Mouse (Mus musculus): Measurements from ENCODE around the gene Tpx2. TPM values are rescaled to one million over a fixed set of nuclear protein-coding genes. Genes with fewer than 3 reads are reported as not detected.

The Tpx2 gene
- polyA plus RNA-seq, 1 experiment = 26.3 TPM

DNA sequence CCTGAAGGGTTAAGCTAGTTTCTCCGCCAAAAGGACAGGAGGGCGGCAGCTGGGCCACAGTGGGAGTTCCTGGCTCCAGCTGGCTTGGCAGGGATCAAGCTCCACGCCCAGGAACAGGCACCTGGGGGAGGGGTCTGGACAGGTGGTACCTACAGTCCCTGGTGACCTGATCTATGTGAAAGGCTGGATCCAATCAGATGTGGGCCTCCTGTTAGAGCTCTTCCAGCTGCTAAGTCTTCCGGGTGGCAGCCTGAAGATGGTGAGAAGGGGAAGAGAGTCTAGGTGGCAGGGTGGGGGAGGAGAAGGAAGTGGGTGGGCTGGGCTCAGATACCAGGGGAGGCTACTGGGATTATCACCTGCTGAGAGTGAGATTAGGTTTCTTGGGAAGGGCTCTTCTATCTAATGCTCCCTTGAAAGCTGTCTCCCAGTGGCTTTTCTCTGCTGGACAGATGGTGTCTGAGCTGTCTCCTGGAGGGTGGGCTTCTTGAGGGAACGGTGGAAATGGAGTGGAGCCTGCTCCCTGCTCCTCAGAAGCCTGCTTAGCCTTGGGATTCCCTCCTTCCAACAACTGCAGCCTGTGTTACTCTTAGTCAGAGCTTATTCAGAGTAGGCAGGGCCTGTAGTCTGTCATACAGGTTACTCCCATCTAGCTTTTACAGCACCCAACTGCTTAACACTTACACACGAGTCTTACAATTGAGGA lies 43.2 kb upstream of the Tpx2 start:
- TF ChIP-seq USF1 (IDR thresholded peaks at IDR 0.05; ENCODE audit: low read depth) = no peak
- TF ChIP-seq SRF (IDR thresholded peaks at IDR 0.05; ENCODE audit: control insufficient read depth, insufficient read length, low read depth) = no peak
- TF ChIP-seq MYOD1 (IDR thresholded peaks at IDR 0.05; ENCODE audit: control insufficient read depth in 1 of 3, insufficient read length in 2 of 3, low read depth in 2 of 3) = peak; percentile 6 to 98 (median 83)
- peak; percentile 79 for TF ChIP-seq TCF3 (IDR thresholded peaks at IDR 0.05; ENCODE audit: insufficient read length, low read depth)
- TF ChIP-seq TCF12 (IDR thresholded peaks at IDR 0.05; ENCODE audit: insufficient read depth, poor library complexity, severe bottlenecking) = peak; percentile 49
- TF ChIP-seq MYOG (IDR thresholded peaks at IDR 0.05; ENCODE audit: control insufficient read depth in 1 of 3, insufficient read depth in 1 of 3, insufficient read length in 2 of 3, low read depth in 2 of 3) = peak; percentile 74 to 99 (median 86)
- peak overlapping the region; percentile 54 for H3K4me2 ChIP-seq (ENCODE audit: low read depth)
- H3K4me3 ChIP-seq = no peak overlapping the region

DNA sequence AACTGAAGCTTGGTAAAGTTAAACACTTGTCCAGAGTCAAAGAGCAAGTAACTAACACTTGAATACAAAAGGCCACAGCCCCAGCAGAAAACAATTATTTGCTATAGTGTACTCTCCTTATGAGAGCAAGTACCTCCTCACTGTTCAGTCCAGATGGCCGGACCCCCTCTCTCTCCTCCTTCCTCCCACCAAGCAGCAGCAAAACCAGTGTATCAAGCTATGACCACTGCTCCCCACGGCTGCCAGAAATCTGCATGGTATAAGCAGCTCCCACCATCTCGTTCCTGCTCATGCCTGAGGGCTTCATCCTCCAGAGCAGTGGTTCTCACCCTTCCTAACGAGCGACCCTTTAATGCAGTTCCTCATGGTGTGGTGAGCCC lies 42.7 kb upstream of the Tpx2 start:
- H3ac ChIP-seq (ENCODE audit: control insufficient read depth, insufficient read length) = no peak overlapping the region
- peaks cover 82% of the 10 kb centered on the region for H3K79me2 ChIP-seq (ENCODE audit: control insufficient read depth, insufficient read depth)
- peak overlapping the region; percentile 54 for H3K4me2 ChIP-seq (ENCODE audit: low read depth)
- peaks cover 4% of the 10 kb centered on the region for H3K36me3 ChIP-seq (ENCODE audit: control insufficient read depth, insufficient read depth)
- no peak overlapping the region for H3K4me3 ChIP-seq
- H3K27me3 ChIP-seq (ENCODE audit: control insufficient read depth, insufficient read depth, insufficient read length) = no peaks in the 10 kb centered on the region
- TF ChIP-seq TCF12 (IDR thresholded peaks at IDR 0.05; ENCODE audit: insufficient read depth, poor library complexity, severe bottlenecking) (no peak), POLR2A (IDR thresholded peaks at IDR 0.05; ENCODE audit: insufficient read length, low read depth) (no peak), TCF3 (IDR thresholded peaks at IDR 0.05; ENCODE audit: insufficient read length, low read depth) (no peak), MAX (IDR thresholded peaks at IDR 0.05; ENCODE audit: low read depth) (no peak), CEBPB (IDR thresholded peaks at IDR 0.05; ENCODE audit: insufficient read depth, poor library complexity, severe bottlenecking) (no peak), MYOG (IDR thresholded peaks at IDR 0.05; ENCODE audit: control insufficient read depth in 1 of 3, insufficient read depth in 1 of 3, insufficient read length in 2 of 3, low read depth in 2 of 3) (no peak), USF1 (IDR thresholded peaks at IDR 0.05; ENCODE audit: low read depth) (no peak), E2F4 (IDR thresholded peaks at IDR 0.05; ENCODE audit: insufficient read depth) (no peak), MYOD1 (IDR thresholded peaks at IDR 0.05; ENCODE audit: control insufficient read depth in 1 of 3, insufficient read length in 2 of 3, low read depth in 2 of 3) (no peak), POLR2AphosphoS2 (IDR thresholded peaks at IDR 0.05; ENCODE audit: insufficient read length, low read depth) (no peak)

More for the DNA sequence above, 43.2 kb upstream of the Tpx2 start:
- peaks cover 82% of the 10 kb centered on the region for H3K79me2 ChIP-seq (ENCODE audit: control insufficient read depth, insufficient read depth)
- H3K36me3 ChIP-seq (ENCODE audit: control insufficient read depth, insufficient read depth) = peaks cover 4% of the 10 kb centered on the region
- no peaks in the 10 kb centered on the region for H3K27me3 ChIP-seq (ENCODE audit: control insufficient read depth, insufficient read depth, insufficient read length)
- H3ac ChIP-seq (ENCODE audit: control insufficient read depth, insufficient read length) = no peak overlapping the region

DNA sequence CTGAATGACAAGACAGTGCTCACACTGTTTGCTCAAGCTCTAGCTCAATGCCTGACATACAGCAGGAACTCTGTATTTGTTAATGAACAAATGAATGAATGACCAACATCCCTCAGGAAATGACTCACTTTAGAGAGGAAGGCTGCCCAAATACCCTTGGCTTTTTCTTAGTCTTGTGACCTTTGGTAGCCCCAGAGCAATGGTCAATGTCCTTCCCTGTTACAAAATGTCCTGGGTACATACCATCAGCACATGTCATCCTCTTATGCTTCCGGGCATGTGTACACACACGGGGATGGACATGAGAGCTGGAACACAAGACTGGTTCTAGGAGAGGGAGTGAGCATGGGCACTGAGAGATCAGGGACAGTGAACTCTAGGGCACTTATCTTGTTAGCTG lies 41.7 kb upstream of the Tpx2 start:
- Histone ChIP-seq H3ac (ENCODE audit: control insufficient read depth, insufficient read length) (no peak overlapping the region), H3K27me3 (ENCODE audit: control insufficient read depth, insufficient read depth, insufficient read length) (no peaks in the 10 kb centered on the region), H3K4me2 (ENCODE audit: low read depth) (peak overlapping the region; percentile 54), H3K79me2 (ENCODE audit: control insufficient read depth, insufficient read depth) (peaks cover 73% of the 10 kb centered on the region), H3K36me3 (ENCODE audit: control insufficient read depth, insufficient read depth) (peaks cover 4% of the 10 kb centered on the region), H3K4me3 (no peak overlapping the region)
- no peak for TF ChIP-seq SRF (IDR thresholded peaks at IDR 0.05; ENCODE audit: control insufficient read depth, insufficient read length, low read depth)
- no peak for TF ChIP-seq TCF3 (IDR thresholded peaks at IDR 0.05; ENCODE audit: insufficient read length, low read depth)
- TF ChIP-seq E2F4 (IDR thresholded peaks at IDR 0.05; ENCODE audit: insufficient read depth) = no peak
- TF ChIP-seq MYOD1 (IDR thresholded peaks at IDR 0.05; ENCODE audit: control insufficient read depth in 1 of 3, insufficient read length in 2 of 3, low read depth in 2 of 3) = peak in 1 of 3 experiments; percentile 1
- TF ChIP-seq CEBPB (IDR thresholded peaks at IDR 0.05; ENCODE audit: insufficient read depth, poor library complexity, severe bottlenecking) = 0 out of 2 replicates have a peak, but pooled peaks have one; percentile 44
- no peak for TF ChIP-seq POLR2AphosphoS2 (IDR thresholded peaks at IDR 0.05; ENCODE audit: insufficient read length, low read depth)

DNA sequence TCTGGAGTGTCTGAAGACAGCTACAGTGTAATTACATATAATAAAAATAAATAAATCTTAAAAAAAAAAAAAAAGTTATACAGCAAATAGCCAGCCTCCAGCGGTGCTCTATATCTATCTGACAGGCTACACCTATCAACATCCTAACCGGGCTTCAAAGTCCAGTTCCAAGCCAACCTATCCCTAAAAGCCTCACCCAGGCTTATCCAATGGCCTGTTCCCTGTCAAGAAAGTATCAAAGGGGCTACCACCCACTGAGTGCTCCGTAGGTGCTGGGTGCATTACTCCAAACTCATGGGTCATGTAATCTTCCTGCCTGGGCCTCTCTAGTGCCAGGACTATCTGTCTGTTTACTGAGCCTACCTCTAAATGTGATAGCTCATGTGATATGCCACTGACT lies 39.6 kb upstream of the Tpx2 start:
- no peaks in the 10 kb centered on the region for H3K27me3 ChIP-seq (ENCODE audit: control insufficient read depth, insufficient read depth, insufficient read length)
- peaks cover 4% of the 10 kb centered on the region for H3K36me3 ChIP-seq (ENCODE audit: control insufficient read depth, insufficient read depth)
- no peak overlapping the region for H3ac ChIP-seq (ENCODE audit: control insufficient read depth, insufficient read length)
- no peak overlapping the region for H3K4me3 ChIP-seq
- no peak overlapping the region for H3K4me2 ChIP-seq (ENCODE audit: low read depth)
- TF ChIP-seq TCF3 (IDR thresholded peaks at IDR 0.05; ENCODE audit: insufficient read length, low read depth) = no peak
- no peak for TF ChIP-seq CEBPB (IDR thresholded peaks at IDR 0.05; ENCODE audit: insufficient read depth, poor library complexity, severe bottlenecking)
- no peak for TF ChIP-seq MAX (IDR thresholded peaks at IDR 0.05; ENCODE audit: low read depth)
- TF ChIP-seq MYOD1 (IDR thresholded peaks at IDR 0.05; ENCODE audit: control insufficient read depth in 1 of 3, insufficient read length in 2 of 3, low read depth in 2 of 3) = no peak
- TF ChIP-seq TCF12 (IDR thresholded peaks at IDR 0.05; ENCODE audit: insufficient read depth, poor library complexity, severe bottlenecking) = no peak
- TF ChIP-seq POLR2AphosphoS2 (IDR thresholded peaks at IDR 0.05; ENCODE audit: insufficient read length, low read depth) = no peak
- TF ChIP-seq USF1 (IDR thresholded peaks at IDR 0.05; ENCODE audit: low read depth) = no peak
- TF ChIP-seq REST (IDR thresholded peaks at IDR 0.05; ENCODE audit: insufficient read depth, insufficient read length) = no peak
- TF ChIP-seq MYOG (IDR thresholded peaks at IDR 0.05; ENCODE audit: control insufficient read depth in 1 of 3, insufficient read depth in 1 of 3, insufficient read length in 2 of 3, low read depth in 2 of 3) = no peak
- no peak for TF ChIP-seq POLR2A (IDR thresholded peaks at IDR 0.05; ENCODE audit: insufficient read length, low read depth)
- TF ChIP-seq SRF (IDR thresholded peaks at IDR 0.05; ENCODE audit: control insufficient read depth, insufficient read length, low read depth) = no peak
- no peak for TF ChIP-seq E2F4 (IDR thresholded peaks at IDR 0.05; ENCODE audit: insufficient read depth)
- H3K79me2 ChIP-seq (ENCODE audit: control insufficient read depth, insufficient read depth) = peaks cover 67% of the 10 kb centered on the region

All from myocyte (in vitro differentiated cells).